Mouse (Mus musculus): ENCODE measurements around the gene Dtnb. TPM values are rescaled to one million over a fixed set of nuclear protein-coding genes. Genes with fewer than 3 reads are reported as not detected.

The Dtnb gene
- polyA plus RNA-seq, 1 experiment from 2014 or later, result 27.0 TPM

GRCm38 (mm10) chr12:3582604-3583003, 10.4 kb downstream of the Dtnb start:
- no peak for ATAC-seq (replicated peaks; ENCODE audit: low FRiP score)
- H3K9ac ChIP-seq (ENCODE audit: low read depth, low read length), result no peak overlapping the region
- H3K4me1 ChIP-seq (replicated peaks; ENCODE audit: control insufficient read depth, insufficient read depth, low read length), result 0 out of 2 replicates have a peak, but pooled peaks cover 3% of the 10 kb centered on the region
- no peaks in the 10 kb centered on the region for H3K36me3 ChIP-seq (ENCODE audit: control insufficient read depth, insufficient read depth, low read length)
- H3K27me3 ChIP-seq (replicated peaks; ENCODE audit: control insufficient read depth, insufficient read depth, low read length), result no peaks in the 10 kb centered on the region
- H3K4me3 ChIP-seq (ENCODE audit: low read depth, low read length), result no peak overlapping the region
- 91% methylated on average over 4 of the region's 4 CpGs for WGBS
- H3K9me3 ChIP-seq (ENCODE audit: control insufficient read depth, low read length), result no peaks in the 10 kb centered on the region
- no peak overlapping the region for H3K27ac ChIP-seq (ENCODE audit: low read depth, low read length)
- DNase-seq (ENCODE audit: low spot score), result no peak
- no peak overlapping the region for H3K4me2 ChIP-seq

- Histone ChIP-seq H3K4me2 (no peak overlapping the region), H3K9me3 (ENCODE audit: control insufficient read depth, low read length) (no peaks in the 10 kb centered on the region), H3K27ac (ENCODE audit: low read depth, low read length) (no peak overlapping the region), H3K9ac (ENCODE audit: low read depth, low read length) (no peak overlapping the region), H3K4me3 (ENCODE audit: low read depth, low read length) (no peak overlapping the region), H3K36me3 (ENCODE audit: control insufficient read depth, insufficient read depth, low read length) (no peaks in the 10 kb centered on the region), H3K4me1 (replicated peaks; ENCODE audit: control insufficient read depth, insufficient read depth, low read length) (0 out of 2 replicates have a peak, but pooled peaks cover under 1% of the 10 kb centered on the region), H3K27me3 (replicated peaks; ENCODE audit: control insufficient read depth, insufficient read depth, low read length) (no peaks in the 10 kb centered on the region)
- ATAC-seq (replicated peaks; ENCODE audit: low FRiP score), result no peak
- DNase-seq (ENCODE audit: low spot score), result no peak
- 76% methylated on average over 4 of the region's 4 CpGs for WGBS
Observed at GRCm38 (mm10) chr12:3585525-3585924, 13.3 kb downstream of the Dtnb start.

GRCm38 (mm10) chr12:3587010-3587409, 14.8 kb downstream of the Dtnb start:
- no peak overlapping the region for H3K4me2 ChIP-seq
- no peak for DNase-seq (ENCODE audit: low spot score)
- ATAC-seq (replicated peaks; ENCODE audit: low FRiP score), result no peak

GRCm38 (mm10) chr12:3590039-3590438, 17.9 kb downstream of the Dtnb start:
- ATAC-seq (replicated peaks; ENCODE audit: low FRiP score) (no peak), DNase-seq (ENCODE audit: low spot score) (no peak)
- Histone ChIP-seq H3K27ac (ENCODE audit: low read depth, low read length) (no peak overlapping the region), H3K4me1 (replicated peaks; ENCODE audit: control insufficient read depth, insufficient read depth, low read length) (no peaks in the 10 kb centered on the region), H3K9ac (ENCODE audit: low read depth, low read length) (no peak overlapping the region), H3K36me3 (ENCODE audit: control insufficient read depth, insufficient read depth, low read length) (no peaks in the 10 kb centered on the region), H3K27me3 (replicated peaks; ENCODE audit: control insufficient read depth, insufficient read depth, low read length) (no peaks in the 10 kb centered on the region), H3K9me3 (ENCODE audit: control insufficient read depth, low read length) (no peaks in the 10 kb centered on the region), H3K4me3 (ENCODE audit: low read depth, low read length) (no peak overlapping the region), H3K4me2 (no peak overlapping the region)
- 94% methylated on average over 9 of the region's 9 CpGs for WGBS

More at GRCm38 (mm10) chr12:3587010-3587409, 14.8 kb downstream of the Dtnb start:
- Histone ChIP-seq H3K4me1 (replicated peaks; ENCODE audit: control insufficient read depth, insufficient read depth, low read length) (no peaks in the 10 kb centered on the region), H3K27ac (ENCODE audit: low read depth, low read length) (no peak overlapping the region), H3K4me3 (ENCODE audit: low read depth, low read length) (no peak overlapping the region), H3K9ac (ENCODE audit: low read depth, low read length) (no peak overlapping the region), H3K27me3 (replicated peaks; ENCODE audit: control insufficient read depth, insufficient read depth, low read length) (no peaks in the 10 kb centered on the region), H3K36me3 (ENCODE audit: control insufficient read depth, insufficient read depth, low read length) (no peaks in the 10 kb centered on the region), H3K9me3 (ENCODE audit: control insufficient read depth, low read length) (no peaks in the 10 kb centered on the region)
- WGBS, result 66% methylated on average over 1 of the region's 1 CpGs

GRCm38 (mm10) chr12:3591595-3591994, 19.4 kb downstream of the Dtnb start:
- WGBS, result 83% methylated on average over 10 of the region's 10 CpGs
- Histone ChIP-seq H3K4me2 (no peak overlapping the region), H3K36me3 (ENCODE audit: control insufficient read depth, insufficient read depth, low read length) (no peaks in the 10 kb centered on the region), H3K9me3 (ENCODE audit: control insufficient read depth, low read length) (no peaks in the 10 kb centered on the region), H3K9ac (ENCODE audit: low read depth, low read length) (no peak overlapping the region), H3K4me3 (ENCODE audit: low read depth, low read length) (no peak overlapping the region), H3K27ac (ENCODE audit: low read depth, low read length) (no peak overlapping the region), H3K4me1 (replicated peaks; ENCODE audit: control insufficient read depth, insufficient read depth, low read length) (no peaks in the 10 kb centered on the region), H3K27me3 (replicated peaks; ENCODE audit: control insufficient read depth, insufficient read depth, low read length) (no peaks in the 10 kb centered on the region)
- no peak for DNase-seq (ENCODE audit: low spot score)
- ATAC-seq (replicated peaks; ENCODE audit: low FRiP score), result no peak

- no peak overlapping the region for H3K4me3 ChIP-seq (ENCODE audit: low read depth, low read length)
- no peak overlapping the region for H3K27ac ChIP-seq (ENCODE audit: low read depth, low read length)
- 0 out of 2 replicates have a peak, but pooled peaks cover 3% of the 10 kb centered on the region for H3K36me3 ChIP-seq (ENCODE audit: control insufficient read depth, insufficient read depth, low read length)
- ATAC-seq (replicated peaks; ENCODE audit: low FRiP score), result no peak
- no peaks in the 10 kb centered on the region for H3K27me3 ChIP-seq (replicated peaks; ENCODE audit: control insufficient read depth, insufficient read depth, low read length)
- H3K4me2 ChIP-seq, result no peak overlapping the region
- H3K9me3 ChIP-seq (ENCODE audit: control insufficient read depth, low read length), result no peaks in the 10 kb centered on the region
- 88% methylated on average over 4 of the region's 4 CpGs for whole genome bisulfite sequencing
- H3K4me1 ChIP-seq (replicated peaks; ENCODE audit: control insufficient read depth, insufficient read depth, low read length), result no peaks in the 10 kb centered on the region
- H3K9ac ChIP-seq (ENCODE audit: low read depth, low read length), result no peak overlapping the region
- DNase-seq (ENCODE audit: low spot score), result no peak
Observed at GRCm38 (mm10) chr12:3602786-3603185, 30.6 kb downstream of the Dtnb start.

GRCm38 (mm10) chr12:3606202-3606601, 34.0 kb downstream of the Dtnb start:
- WGBS, result 85% methylated on average over 7 of the region's 7 CpGs
- ATAC-seq (replicated peaks; ENCODE audit: low FRiP score), result no peak
- no peak for DNase-seq (ENCODE audit: low spot score)

GRCm38 (mm10) chr12:3609747-3610146, 37.6 kb downstream of the Dtnb start:
- Histone ChIP-seq H3K36me3 (ENCODE audit: control insufficient read depth, insufficient read depth, low read length) (no peaks in the 10 kb centered on the region), H3K9me3 (ENCODE audit: control insufficient read depth, low read length) (no peaks in the 10 kb centered on the region), H3K9ac (ENCODE audit: low read depth, low read length) (no peak overlapping the region), H3K27ac (ENCODE audit: low read depth, low read length) (no peak overlapping the region), H3K4me3 (ENCODE audit: low read depth, low read length) (no peak overlapping the region), H3K4me1 (replicated peaks; ENCODE audit: control insufficient read depth, insufficient read depth, low read length) (no peaks in the 10 kb centered on the region), H3K27me3 (replicated peaks; ENCODE audit: control insufficient read depth, insufficient read depth, low read length) (no peaks in the 10 kb centered on the region), H3K4me2 (no peak overlapping the region)
- ATAC-seq (replicated peaks; ENCODE audit: low FRiP score), result no peak
- no peak for DNase-seq (ENCODE audit: low spot score)

More at GRCm38 (mm10) chr12:3606202-3606601, 34.0 kb downstream of the Dtnb start:
- no peak overlapping the region for H3K4me3 ChIP-seq (ENCODE audit: low read depth, low read length)
- H3K27ac ChIP-seq (ENCODE audit: low read depth, low read length), result no peak overlapping the region
- no peak overlapping the region for H3K4me2 ChIP-seq
- H3K36me3 ChIP-seq (ENCODE audit: control insufficient read depth, insufficient read depth, low read length), result no peaks in the 10 kb centered on the region
- H3K9me3 ChIP-seq (ENCODE audit: control insufficient read depth, low read length), result no peaks in the 10 kb centered on the region
- no peaks in the 10 kb centered on the region for H3K4me1 ChIP-seq (replicated peaks; ENCODE audit: control insufficient read depth, insufficient read depth, low read length)
- no peak overlapping the region for H3K9ac ChIP-seq (ENCODE audit: low read depth, low read length)
- H3K27me3 ChIP-seq (replicated peaks; ENCODE audit: control insufficient read depth, insufficient read depth, low read length), result no peaks in the 10 kb centered on the region

GRCm38 (mm10) chr12:3611871-3612270, 39.7 kb downstream of the Dtnb start:
- Histone ChIP-seq H3K36me3 (ENCODE audit: control insufficient read depth, insufficient read depth, low read length) (no peaks in the 10 kb centered on the region), H3K27ac (ENCODE audit: low read depth, low read length) (no peak overlapping the region), H3K9ac (ENCODE audit: low read depth, low read length) (no peak overlapping the region), H3K9me3 (ENCODE audit: control insufficient read depth, low read length) (no peaks in the 10 kb centered on the region), H3K4me1 (replicated peaks; ENCODE audit: control insufficient read depth, insufficient read depth, low read length) (no peaks in the 10 kb centered on the region), H3K27me3 (replicated peaks; ENCODE audit: control insufficient read depth, insufficient read depth, low read length) (no peaks in the 10 kb centered on the region), H3K4me3 (ENCODE audit: low read depth, low read length) (no peak overlapping the region), H3K4me2 (no peak overlapping the region)
- 71% methylated on average over 7 of the region's 7 CpGs for WGBS
- DNase-seq (ENCODE audit: low spot score), result no peak
- ATAC-seq (replicated peaks; ENCODE audit: low FRiP score), result no peak

All from liver, embryonic 11.5 days (tissue).